Mouse (Mus musculus) embryonic facial prominence, embryonic 15.5 days (tissue): ENCODE results near the gene Scn4b. TPM values are rescaled to one million over a fixed set of nuclear protein-coding genes. Genes with fewer than 3 reads are reported as not detected.

ENCODE experiments used
- ATAC-seq: fragments of 200-750 bp; cut with Nextera tagmentation; 2 replicates; pipeline ENCODE4 v1.8.0; 2017; ENCODE audit warnings: low read depth, moderate TSS enrichment; ENCODE audit not compliant: insufficient number of reproducible peaks, low FRiP score, low TSS enrichment
- H3K27ac ChIP-seq: fragments of 300-500 bp; sonication (generic); replicated peaks from 2 replicates; pipeline ENCODE4 v1.5.1; 2015; ENCODE audit warnings: mild to moderate bottlenecking, inconsistent platforms
- H3K27me3 ChIP-seq: fragments of 300-500 bp; sonication (generic); 2 replicates; pipeline ENCODE4 v1.6.1; 2015; ENCODE audit warnings: inconsistent platforms
- H3K36me3 ChIP-seq: fragments of 300-500 bp; sonication (generic); 2 replicates; pipeline ENCODE4 v1.6.1; 2015; ENCODE audit warnings: mild to moderate bottlenecking, inconsistent platforms
- H3K4me1 ChIP-seq: fragments of 300-500 bp; sonication (generic); 2 replicates; pipeline ENCODE4 v1.6.1; 2015; ENCODE audit warnings: inconsistent platforms
- H3K4me2 ChIP-seq: fragments of 300-500 bp; sonication (generic); replicated peaks from 2 replicates; pipeline ENCODE4 v1.6.1; 2015; ENCODE audit warnings: mild to moderate bottlenecking, inconsistent platforms
- H3K4me3 ChIP-seq: fragments of 300-500 bp; sonication (generic); replicated peaks from 2 replicates; pipeline ENCODE4 v1.5.1; 2015; ENCODE audit warnings: mild to moderate bottlenecking, inconsistent platforms
- H3K9ac ChIP-seq: fragments of 300-500 bp; sonication (generic); 2 replicates; pipeline ENCODE4 v1.6.1; 2015; ENCODE audit warnings: inconsistent platforms
- H3K9me3 ChIP-seq: fragments of 300-500 bp; sonication (generic); replicated peaks from 2 replicates; pipeline ENCODE4 v1.6.1; 2016; ENCODE audit warnings: inconsistent platforms
- WGBS: fragments of 180-500 bp; shearing (Covaris S2); methylation state at CpG from one replicate; pipeline ENCODE4 v1.1.7; 2015; 5-methylcytosine and 5-hydroxymethylcytosine counted together
- polyA plus RNA-seq: library from polyadenylated mRNA; unstranded; fragments of >200 nt; fragmentation: Nextera tagmentation; extraction: Ambion mirVana; gene quantifications from 2 replicates; pipeline ENCODE4 v1.2.1, GENCODE M21; 2015

Scn4b gene
- polyA plus RNA-seq, 1 experiment from 2014 or later = 1.6 TPM

DNA sequence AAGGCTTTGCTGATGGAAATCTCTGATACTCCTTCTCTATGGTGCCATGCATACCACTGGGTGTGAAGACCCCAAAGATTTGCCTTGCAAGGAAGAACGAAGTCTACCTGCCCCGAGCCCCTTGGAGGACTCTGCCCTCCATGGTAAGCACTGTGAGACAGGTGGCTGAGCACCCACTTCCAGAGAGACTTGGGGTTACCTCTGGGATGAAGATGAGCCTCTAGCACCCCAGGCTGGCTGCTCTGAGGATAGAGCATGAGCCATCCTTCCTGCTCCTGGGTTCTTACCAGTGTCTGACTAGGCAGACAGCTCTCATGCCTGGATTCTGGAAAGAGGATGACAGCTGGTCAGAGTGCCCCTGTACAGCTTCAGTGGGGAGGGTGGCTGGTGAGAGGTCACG lies 8.1 kb upstream of the Scn4b start:
- 0 out of 2 replicates have a peak, but pooled peaks cover 8% of the 10 kb centered on the region for H3K4me1 ChIP-seq
- H3K36me3 ChIP-seq = no peaks in the 10 kb centered on the region
- H3K4me3 ChIP-seq = no peak overlapping the region
- no peak overlapping the region for H3K4me2 ChIP-seq
- peaks cover 6% of the 10 kb centered on the region; the same call in 1 of the 2 replicates for H3K27me3 ChIP-seq
- ATAC-seq = no peak
- H3K27ac ChIP-seq = no peak overlapping the region
- no peaks in the 10 kb centered on the region for H3K9me3 ChIP-seq
- WGBS = 81% methylated on average over 3 of the region's 3 CpGs
- H3K9ac ChIP-seq = no peak overlapping the region

DNA sequence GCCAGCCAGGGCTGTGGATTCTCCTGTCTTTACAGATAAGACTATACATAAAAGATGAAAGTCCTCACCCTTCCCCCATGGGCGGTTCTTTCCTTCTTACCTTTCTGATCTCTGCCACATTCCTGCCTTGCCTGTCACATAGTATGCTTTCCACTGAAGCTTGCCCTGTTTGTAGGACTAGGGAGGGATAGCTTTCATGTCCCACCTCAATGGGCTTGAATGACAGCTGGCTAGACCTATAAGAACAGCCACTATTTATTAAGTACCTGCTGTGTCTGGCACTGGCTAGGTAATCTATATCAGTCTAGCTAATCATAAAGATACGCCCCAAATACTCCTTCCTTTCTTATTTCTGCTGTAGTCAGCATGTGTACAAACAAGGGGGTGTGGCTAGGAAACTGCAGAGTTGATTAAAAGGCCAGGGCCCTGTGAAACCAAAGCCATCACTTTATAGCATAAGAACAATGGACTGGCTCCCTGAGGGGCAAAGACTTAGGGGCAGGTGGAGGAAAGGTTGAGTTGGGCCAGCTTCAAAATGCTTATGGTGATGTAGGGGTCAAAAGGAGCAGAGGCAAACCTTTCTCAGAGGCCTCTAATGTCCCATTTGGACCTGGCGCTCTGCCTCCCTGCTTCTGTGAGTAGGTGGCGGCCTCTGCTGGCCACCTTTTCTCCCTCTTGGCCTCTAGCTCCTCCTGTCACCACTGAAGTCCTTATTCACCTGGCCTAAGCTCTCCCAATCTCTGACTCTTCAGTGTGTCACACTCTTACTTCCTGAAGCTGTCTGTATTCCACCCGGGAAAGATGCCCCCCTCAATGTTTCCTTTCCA lies 4.5 kb upstream of the Scn4b start:
- Histone ChIP-seq H3K4me2 (no peak overlapping the region), H3K4me1 (peaks cover 15% of the 10 kb centered on the region), H3K27me3 (peaks cover 42% of the 10 kb centered on the region), H3K27ac (no peak overlapping the region), H3K4me3 (no peak overlapping the region), H3K36me3 (no peaks in the 10 kb centered on the region), H3K9me3 (no peaks in the 10 kb centered on the region), H3K9ac (no peak overlapping the region)
- no peak; the same call in 1 of the 2 replicates for ATAC-seq
- 20% methylated on average over 5 of the region's 5 CpGs for WGBS

DNA sequence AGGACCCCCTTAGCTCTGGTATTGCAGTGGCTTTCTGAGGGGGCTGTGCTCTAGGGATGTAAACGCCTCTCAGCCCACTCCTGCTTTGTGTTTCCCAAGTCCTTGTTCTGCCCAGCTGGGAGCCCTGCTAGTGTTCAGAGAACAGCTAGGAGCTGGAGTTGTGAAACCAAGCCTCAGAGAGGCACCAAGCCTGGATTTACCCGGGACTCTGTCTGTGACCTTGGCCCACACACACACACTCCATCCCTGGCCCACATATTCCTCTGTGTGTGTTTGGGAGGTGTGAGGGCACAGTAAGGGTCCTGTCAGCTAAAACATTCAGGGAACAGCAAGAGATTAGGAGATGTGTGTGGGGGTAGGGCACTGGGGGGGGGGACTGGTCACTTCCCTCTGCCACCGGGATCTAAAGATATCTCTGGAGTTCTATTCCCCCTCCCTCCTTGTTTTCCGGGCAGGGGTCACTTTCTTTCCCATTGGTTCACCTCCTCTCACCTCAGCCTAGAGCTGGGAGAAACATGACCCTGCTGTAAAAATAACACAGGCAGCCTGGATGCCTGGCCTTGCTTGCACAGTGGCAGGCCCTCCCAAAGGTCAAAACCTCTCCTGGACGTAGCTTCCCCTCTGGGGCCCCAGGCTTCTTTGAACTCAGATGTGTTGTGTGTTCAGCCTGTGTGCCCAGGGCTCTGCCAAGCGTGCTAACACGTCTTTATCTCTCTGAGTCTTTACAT lies 1.6 kb upstream of the Scn4b start:
- WGBS = 18% methylated on average over 7 of the region's 7 CpGs
- Histone ChIP-seq H3K9ac (no peak overlapping the region), H3K4me2 (no peak overlapping the region), H3K36me3 (no peaks in the 10 kb centered on the region), H3K9me3 (no peaks in the 10 kb centered on the region), H3K4me3 (no peak overlapping the region), H3K27ac (no peak overlapping the region), H3K27me3 (peaks cover 71% of the 10 kb centered on the region), H3K4me1 (peaks cover 19% of the 10 kb centered on the region)
- ATAC-seq = no peak

DNA sequence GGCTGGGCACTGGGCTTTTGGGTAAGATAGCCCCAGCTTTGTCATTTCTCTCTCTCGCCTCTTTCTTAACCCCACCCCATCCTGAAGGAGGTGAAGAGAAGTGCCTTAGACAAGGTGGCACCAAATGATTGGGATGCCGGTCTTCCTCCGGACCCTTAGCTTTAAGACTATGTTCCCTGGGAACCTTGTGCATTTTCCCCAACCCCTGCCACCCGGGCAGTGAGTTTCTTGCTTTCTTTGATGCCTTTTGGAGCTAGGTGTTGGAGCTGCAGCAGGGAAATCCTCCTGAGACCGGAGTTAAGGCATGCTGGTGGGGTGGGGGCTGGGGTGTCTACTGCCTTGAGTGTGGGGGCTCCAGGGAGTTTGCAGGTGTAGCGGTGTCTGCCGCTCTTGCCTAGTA lies 887 bp downstream of the Scn4b start:
- Histone ChIP-seq H3K27me3 (peaks cover 91% of the 10 kb centered on the region), H3K9ac (0 out of 2 replicates have a peak overlapping the region, but pooled peaks have one; percentile 26)
- WGBS = 4% methylated on average over 7 of the region's 7 CpGs

DNA sequence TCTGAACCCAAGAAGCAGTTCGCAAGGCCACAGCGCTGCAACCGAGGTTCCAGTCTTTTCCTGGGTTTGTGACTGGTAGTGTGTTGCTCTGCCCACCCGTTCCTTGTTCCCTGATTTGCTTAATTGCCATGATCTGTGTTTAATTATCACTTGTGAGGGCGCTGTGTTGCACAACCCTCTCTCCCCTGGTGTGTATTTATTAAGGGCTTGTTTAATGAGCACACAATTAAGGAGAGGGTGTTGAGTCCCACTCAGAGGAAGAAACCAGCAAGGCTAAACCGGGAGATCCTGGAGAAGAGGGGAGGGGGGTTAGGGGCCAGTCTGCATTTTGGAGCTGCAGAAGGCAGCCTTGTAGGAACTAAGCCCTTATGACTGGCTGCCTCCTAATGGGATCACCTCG lies 2.8 kb downstream of the Scn4b start:
- WGBS = 50% methylated on average over 7 of the region's 7 CpGs
- no peak overlapping the region for H3K9ac ChIP-seq
- ATAC-seq = no peak
- no peak overlapping the region for H3K4me3 ChIP-seq
- no peak overlapping the region for H3K27ac ChIP-seq
- no peaks in the 10 kb centered on the region for H3K36me3 ChIP-seq
- H3K9me3 ChIP-seq = no peaks in the 10 kb centered on the region
- peaks cover 21% of the 10 kb centered on the region for H3K4me1 ChIP-seq
- peaks cover 95% of the 10 kb centered on the region for H3K27me3 ChIP-seq
- no peak overlapping the region for H3K4me2 ChIP-seq

More for the DNA sequence above, 887 bp downstream of the Scn4b start:
- H3K4me2 ChIP-seq = peak overlapping the region; percentile 97
- peak overlapping the region; percentile 54 for H3K4me3 ChIP-seq
- no peak for ATAC-seq
- no peaks in the 10 kb centered on the region for H3K36me3 ChIP-seq
- no peak overlapping the region for H3K27ac ChIP-seq
- peaks cover 19% of the 10 kb centered on the region for H3K4me1 ChIP-seq
- no peaks in the 10 kb centered on the region for H3K9me3 ChIP-seq

DNA sequence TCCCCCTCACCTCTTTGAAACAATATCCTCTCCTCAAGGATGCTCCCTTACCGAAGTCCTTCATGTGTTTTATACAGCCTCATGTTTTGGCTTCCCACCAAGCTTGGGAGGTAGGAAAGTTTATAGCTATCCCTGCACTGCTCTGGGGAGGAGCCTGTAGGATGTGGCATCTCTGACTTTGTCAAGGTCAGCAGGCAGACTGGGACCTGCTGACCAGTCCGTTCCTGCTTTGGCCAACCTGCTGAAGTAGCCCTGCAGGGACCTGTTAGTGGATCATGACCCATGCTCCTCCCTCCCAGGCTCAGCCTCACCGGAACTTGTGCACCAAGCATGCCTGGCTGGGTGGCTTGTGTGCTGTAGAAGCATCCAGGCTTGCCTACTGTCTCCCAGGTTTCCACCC lies 4.5 kb downstream of the Scn4b start:
- ATAC-seq = no peak
- WGBS = 40% methylated on average over 3 of the region's 3 CpGs

DNA sequence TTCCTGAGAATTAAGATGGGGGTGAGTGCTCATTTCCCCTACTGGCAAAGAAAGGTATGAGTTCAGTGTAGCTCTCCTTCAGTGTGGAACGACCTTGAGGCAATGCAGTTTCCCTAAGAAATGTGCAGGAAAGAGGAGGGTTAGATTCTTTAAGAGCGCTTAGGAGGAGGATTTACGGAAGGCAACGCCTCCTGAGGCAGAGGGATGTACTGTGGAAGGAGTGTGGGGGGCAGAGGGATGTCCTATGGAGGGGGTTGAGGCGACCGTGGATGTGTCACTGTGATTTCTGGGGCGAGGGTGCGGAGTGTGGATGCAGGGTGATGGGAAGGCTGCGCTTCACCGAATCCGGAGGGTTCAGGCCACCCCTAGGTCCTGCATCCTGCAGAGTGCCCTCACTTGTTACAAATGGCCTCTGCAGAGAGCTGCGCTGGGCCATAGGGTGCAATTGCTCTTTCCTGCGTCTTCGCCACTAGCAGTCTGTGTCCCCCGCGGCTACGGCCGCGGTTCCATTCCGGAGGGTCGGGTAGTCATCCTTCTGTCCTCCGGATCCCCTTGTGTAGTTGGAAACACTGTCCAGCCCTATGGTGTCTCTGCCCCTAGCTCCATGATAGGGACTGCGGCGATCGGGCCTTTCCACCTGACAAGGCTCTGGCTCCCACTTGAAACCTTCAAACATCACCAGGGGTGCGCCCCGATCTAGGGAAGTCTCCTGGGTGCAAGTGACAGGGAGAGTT lies 7.5 kb downstream of the Scn4b start:
- Histone ChIP-seq H3K4me2 (peak overlapping the region; percentile 69), H3K36me3 (no peaks in the 10 kb centered on the region), H3K9ac (no peak overlapping the region; the same call in 1 of the 2 replicates), H3K9me3 (no peaks in the 10 kb centered on the region), H3K4me3 (peak overlapping the region; percentile 33), H3K4me1 (peaks cover 8% of the 10 kb centered on the region), H3K27me3 (peaks cover 66% of the 10 kb centered on the region), H3K27ac (no peak overlapping the region)
- WGBS = 2% methylated on average over 27 of the region's 27 CpGs
- ATAC-seq = peak; percentile 45; the same call in 1 of the 2 replicates

More for the DNA sequence above, 4.5 kb downstream of the Scn4b start:
- no peak overlapping the region for H3K4me2 ChIP-seq
- H3K9me3 ChIP-seq = no peaks in the 10 kb centered on the region
- no peak overlapping the region for H3K9ac ChIP-seq
- no peaks in the 10 kb centered on the region for H3K36me3 ChIP-seq
- peaks cover 23% of the 10 kb centered on the region for H3K4me1 ChIP-seq
- no peak overlapping the region for H3K4me3 ChIP-seq
- H3K27ac ChIP-seq = no peak overlapping the region
- peaks cover 93% of the 10 kb centered on the region for H3K27me3 ChIP-seq

DNA sequence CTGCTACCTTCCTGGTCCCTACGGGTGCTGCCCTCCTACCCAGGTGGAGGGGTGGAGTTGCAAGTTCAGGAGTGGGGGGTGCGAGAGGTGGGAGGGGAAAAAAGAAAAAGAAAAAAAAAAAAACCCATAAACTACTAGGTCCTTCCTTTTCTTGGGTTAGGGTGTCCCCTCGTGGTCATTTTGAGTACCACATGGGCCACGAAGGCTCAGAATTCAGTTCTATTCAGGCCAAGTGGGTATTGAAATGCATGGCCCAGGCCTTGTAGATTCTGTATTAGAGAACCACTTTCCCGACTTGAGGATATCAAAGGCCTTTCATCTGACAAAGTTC lies 8.0 kb downstream of the Scn4b start:
- 0% methylated on average over 5 of the region's 5 CpGs for WGBS
- no peak overlapping the region for H3K27ac ChIP-seq
- peak overlapping the region; percentile 33 for H3K4me3 ChIP-seq
- H3K9me3 ChIP-seq = no peaks in the 10 kb centered on the region
- no peaks in the 10 kb centered on the region for H3K36me3 ChIP-seq
- H3K27me3 ChIP-seq = peaks cover 60% of the 10 kb centered on the region
- no peak overlapping the region for H3K9ac ChIP-seq
- no peak for ATAC-seq
- peak overlapping the region; percentile 69 for H3K4me2 ChIP-seq
- peaks cover 8% of the 10 kb centered on the region for H3K4me1 ChIP-seq

DNA sequence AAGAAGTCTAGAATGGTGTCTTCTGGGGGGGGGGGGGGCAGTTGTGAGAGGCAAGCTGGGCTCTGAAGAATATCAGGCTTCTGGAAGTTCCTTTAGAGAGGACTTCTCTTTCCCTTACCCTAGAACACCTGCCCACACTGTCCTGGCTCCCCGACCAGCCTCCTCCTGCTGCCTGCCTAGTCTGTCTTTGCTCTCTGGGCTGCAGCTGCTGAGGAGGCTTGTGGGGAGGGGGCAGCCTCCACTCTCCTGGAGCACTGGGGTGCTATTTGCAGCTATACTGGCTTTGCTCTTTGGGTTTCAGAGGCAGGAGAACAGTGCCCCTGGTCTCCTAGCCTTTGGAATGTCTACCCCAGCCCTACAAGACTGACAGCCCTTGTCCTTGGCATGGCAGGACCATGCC lies 12.7 kb downstream of the Scn4b start:
- no peaks in the 10 kb centered on the region for H3K36me3 ChIP-seq
- H3K4me2 ChIP-seq = no peak overlapping the region
- no peaks in the 10 kb centered on the region for H3K9me3 ChIP-seq
- no peak overlapping the region for H3K27ac ChIP-seq
- no peak overlapping the region for H3K4me3 ChIP-seq
- 88% methylated on average over 1 of the region's 1 CpGs for WGBS
- peaks cover 2% of the 10 kb centered on the region for H3K4me1 ChIP-seq
- H3K9ac ChIP-seq = no peak overlapping the region
- peaks cover 19% of the 10 kb centered on the region for H3K27me3 ChIP-seq
- ATAC-seq = no peak

DNA sequence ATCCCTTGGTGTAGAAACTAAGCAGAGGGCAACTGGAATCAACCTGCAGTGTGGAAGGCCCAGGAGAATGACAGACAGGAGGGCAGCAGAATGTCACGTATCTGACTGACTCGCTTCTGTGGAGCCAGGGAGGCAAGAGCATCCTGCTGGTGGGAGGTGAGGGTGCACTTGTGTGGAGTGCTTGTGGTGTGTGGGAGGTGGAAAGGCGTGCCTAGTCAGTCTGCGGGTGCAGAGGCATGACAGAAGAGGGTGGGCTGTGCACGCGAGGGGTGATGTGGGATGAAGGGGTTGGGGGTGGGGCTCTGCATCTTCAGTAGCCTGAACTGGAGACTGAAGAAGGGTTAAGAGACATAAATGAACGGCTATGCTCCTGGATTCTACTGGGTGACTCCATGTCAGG lies 15.2 kb downstream of the Scn4b start:
- Histone ChIP-seq H3K36me3 (no peaks in the 10 kb centered on the region), H3K9ac (no peak overlapping the region), H3K4me1 (no peaks in the 10 kb centered on the region), H3K9me3 (no peaks in the 10 kb centered on the region), H3K4me3 (no peak overlapping the region), H3K27ac (no peak overlapping the region), H3K27me3 (no peaks in the 10 kb centered on the region; the same call in 1 of the 2 replicates), H3K4me2 (no peak overlapping the region)
- ATAC-seq = no peak
- 67% methylated on average over 7 of the region's 7 CpGs for WGBS

DNA sequence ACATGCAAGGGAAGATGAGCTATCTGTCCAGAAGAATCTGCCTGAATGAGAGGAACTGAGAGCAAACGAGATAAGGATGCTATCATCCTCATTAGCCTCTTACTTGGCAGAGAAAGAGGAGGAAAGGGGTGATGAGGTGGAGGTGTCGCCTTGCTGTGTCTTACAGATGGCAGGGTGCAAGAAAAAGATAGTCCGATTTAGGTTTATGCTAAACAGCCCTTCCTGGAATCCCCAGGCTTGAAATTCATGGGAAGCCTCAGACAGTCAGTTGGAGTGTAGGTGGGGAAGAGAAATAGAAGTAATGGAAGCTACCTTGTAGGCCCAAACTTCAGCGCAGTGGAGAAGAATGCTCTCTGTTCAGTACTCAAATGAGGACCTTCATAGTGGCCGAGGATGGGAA lies 29.7 kb downstream of the Scn4b start:
- Histone ChIP-seq H3K36me3 (no peaks in the 10 kb centered on the region), H3K4me1 (no peaks in the 10 kb centered on the region), H3K9ac (no peak overlapping the region), H3K9me3 (no peaks in the 10 kb centered on the region), H3K27me3 (no peaks in the 10 kb centered on the region), H3K27ac (no peak overlapping the region), H3K4me3 (no peak overlapping the region), H3K4me2 (no peak overlapping the region)
- ATAC-seq = no peak
- WGBS = 71% methylated on average over 5 of the region's 5 CpGs
